Mouse (Mus musculus) c-Kit-negative CD71-positive TER-119-positive erythroid progenitor cells, embryonic 14.5 days (primary cell): ENCODE results near the gene Raf1.

Experiments used
- DNase-seq: peaks from one replicate; pipeline ENCODE4 v3.0.0-alpha.2; 2013; ENCODE audit warnings: low read depth, low spot score

Gene Raf1

GRCm38 (mm10) chr6:115613793-115614192, 62.6 kb downstream of the Raf1 start:
- DNase-seq, result no peak

- DNase-seq, result no peak
Measured at GRCm38 (mm10) chr6:115610301-115610700, 66.1 kb downstream of the Raf1 start.

GRCm38 (mm10) chr6:115609121-115609520, 67.3 kb downstream of the Raf1 start:
- no peak for DNase-seq

- DNase-seq, result no peak
Measured at GRCm38 (mm10) chr6:115607429-115607828, 69.0 kb downstream of the Raf1 start.

- no peak for DNase-seq
Measured at GRCm38 (mm10) chr6:115606461-115606860, 70.0 kb downstream of the Raf1 start.

- DNase-seq, result peak; percentile 69
Measured at GRCm38 (mm10) chr6:115601715-115602523, 74.5 kb downstream of the Raf1 start, which contains the start of gene Mkrn2. Mkrn2 (plus strand) TSS chr6:115601902.

- DNase-seq, result no peak
Measured at GRCm38 (mm10) chr6:115601322-115601714, 75.1 kb downstream of the Raf1 start.

- DNase-seq, result no peak
Measured at GRCm38 (mm10) chr6:115595667-115596066, 80.8 kb downstream of the Raf1 start.

- DNase-seq, result no peak
Measured at GRCm38 (mm10) chr6:115594463-115594862, 82.0 kb downstream of the Raf1 start.

GRCm38 (mm10) chr6:115593252-115593651, 83.2 kb downstream of the Raf1 start:
- DNase-seq, result no peak

- DNase-seq, result no peak
Measured at GRCm38 (mm10) chr6:115592458-115592857, 84.0 kb downstream of the Raf1 start, which contains the start of gene Mkrn2os. Mkrn2os (minus strand) TSS chr6:115592576.

- no peak for DNase-seq
Measured at GRCm38 (mm10) chr6:115591692-115592359, 84.6 kb downstream of the Raf1 start.

GRCm38 (mm10) chr6:115586321-115586720, 90.1 kb downstream of the Raf1 start:
- DNase-seq, result no peak

GRCm38 (mm10) chr6:115584176-115584575, 92.3 kb downstream of the Raf1 start:
- DNase-seq, result no peak

- DNase-seq, result no peak
Measured at GRCm38 (mm10) chr6:115583430-115584125, 92.9 kb downstream of the Raf1 start.

GRCm38 (mm10) chr6:115582328-115583115, 93.9 kb downstream of the Raf1 start:
- DNase-seq, result no peak

GRCm38 (mm10) chr6:115580810-115581209, 95.6 kb downstream of the Raf1 start:
- no peak for DNase-seq

- no peak for DNase-seq
Measured at GRCm38 (mm10) chr6:115577941-115578340, 98.5 kb downstream of the Raf1 start.

- DNase-seq, result no peak
Measured at GRCm38 (mm10) chr6:115577407-115577806, 99.0 kb downstream of the Raf1 start.

- DNase-seq, result no peak
Measured at GRCm38 (mm10) chr6:115574171-115574570, 102.3 kb downstream of the Raf1 start.
